Mouse (Mus musculus): ENCODE measurements at regions not wholly inside any gene's neighbourhood (a gene's known extent, or its start where the extent isn't known, plus 50 kb on each side); places are given as distances from the start of the nearest gene placed in this dataset.
"Not testable (repeated sequence)": the region's sequence is repeated elsewhere in the genome, so short reads cannot be mapped to it uniquely, and the experiment has no call there.

- H3K4me1 ChIP-seq, result no peaks in the 10 kb centered on the region
- H3K9ac ChIP-seq, result no peak overlapping the region
- H3K9me3 ChIP-seq, result no peaks in the 10 kb centered on the region
- no peaks in the 10 kb centered on the region for H3K36me3 ChIP-seq (replicated peaks)
- no peaks in the 10 kb centered on the region for H3K27me3 ChIP-seq
- H3K4me2 ChIP-seq, result no peak overlapping the region
- WGBS, result 90% methylated on average over 2 of the region's 2 CpGs
- no peak for ATAC-seq (ENCODE audit: low FRiP score)
- H3K4me3 ChIP-seq (replicated peaks), result no peak overlapping the region
- no peak overlapping the region for H3K27ac ChIP-seq
Measured at GRCm38 (mm10) chr4:29420198-29420792, 607.4 kb downstream of the Epha7 start.

- not testable (repeated sequence) for H3K9me3 ChIP-seq; H3K4me3 ChIP-seq (replicated peaks); H3K4me1 ChIP-seq; H3K9ac ChIP-seq; H3K27ac ChIP-seq; H3K27me3 ChIP-seq; H3K4me2 ChIP-seq; ATAC-seq (ENCODE audit: low FRiP score); H3K36me3 ChIP-seq (replicated peaks)
- WGBS, result 85% methylated on average over 4 of the region's 4 CpGs
Measured at GRCm38 (mm10) chr4:29431493-29431892, 618.6 kb downstream of the Epha7 start.

GRCm38 (mm10) chr4:29463329-29463728 is 650.4 kb downstream of the Epha7 start:
- no peak overlapping the region for H3K4me2 ChIP-seq

GRCm38 (mm10) chr4:29466315-29466714 is 653.4 kb downstream of the Epha7 start:
- WGBS, result 75% methylated on average over 2 of the region's 2 CpGs
- Histone ChIP-seq H3K4me1 (no peaks in the 10 kb centered on the region; the same call in 1 of the 2 replicates), H3K4me3 (replicated peaks) (no peak overlapping the region), H3K27me3 (no peaks in the 10 kb centered on the region), H3K27ac (no peak overlapping the region), H3K9ac (no peak overlapping the region), H3K36me3 (replicated peaks) (no peaks in the 10 kb centered on the region), H3K4me2 (no peak overlapping the region), H3K9me3 (no peaks in the 10 kb centered on the region)
- no peak for ATAC-seq (ENCODE audit: low FRiP score)

More at GRCm38 (mm10) chr4:29463329-29463728, 650.4 kb downstream of the Epha7 start:
- H3K4me3 ChIP-seq (replicated peaks), result no peak overlapping the region
- no peak for ATAC-seq (ENCODE audit: low FRiP score)
- 80% methylated on average over 5 of the region's 5 CpGs for WGBS
- H3K36me3 ChIP-seq (replicated peaks), result no peaks in the 10 kb centered on the region
- no peaks in the 10 kb centered on the region for H3K27me3 ChIP-seq
- no peaks in the 10 kb centered on the region for H3K9me3 ChIP-seq
- no peak overlapping the region for H3K27ac ChIP-seq
- H3K4me1 ChIP-seq, result no peaks in the 10 kb centered on the region; the same call in 1 of the 2 replicates
- H3K9ac ChIP-seq, result no peak overlapping the region

- no peak for ATAC-seq (ENCODE audit: low FRiP score)
- WGBS, result 72% methylated on average over 2 of the region's 2 CpGs
- H3K4me1 ChIP-seq, result no peaks in the 10 kb centered on the region
- H3K4me3 ChIP-seq (replicated peaks), result no peak overlapping the region
- H3K27me3 ChIP-seq, result no peaks in the 10 kb centered on the region
- H3K9ac ChIP-seq, result no peak overlapping the region
- H3K36me3 ChIP-seq (replicated peaks), result no peaks in the 10 kb centered on the region
- H3K4me2 ChIP-seq, result no peak overlapping the region
- no peaks in the 10 kb centered on the region for H3K9me3 ChIP-seq
- H3K27ac ChIP-seq, result no peak overlapping the region
Measured at GRCm38 (mm10) chr4:29480384-29481092, 667.6 kb downstream of the Epha7 start.

- H3K27me3 ChIP-seq, result no peaks in the 10 kb centered on the region
- H3K36me3 ChIP-seq (replicated peaks), result no peaks in the 10 kb centered on the region
- H3K4me1 ChIP-seq, result no peaks in the 10 kb centered on the region
- no peak overlapping the region for H3K4me2 ChIP-seq
- H3K9ac ChIP-seq, result no peak overlapping the region
- 66% methylated on average over 1 of the region's 1 CpGs for WGBS
- no peak overlapping the region for H3K4me3 ChIP-seq (replicated peaks)
- no peaks in the 10 kb centered on the region for H3K9me3 ChIP-seq
- no peak for ATAC-seq (ENCODE audit: low FRiP score)
- H3K27ac ChIP-seq, result no peak overlapping the region
Measured at GRCm38 (mm10) chr4:29481093-29481715, 668.3 kb downstream of the Epha7 start.

- WGBS, result 89% methylated on average over 2 of the region's 2 CpGs
- no peak overlapping the region for H3K4me3 ChIP-seq (replicated peaks)
- ATAC-seq (ENCODE audit: low FRiP score), result no peak
Measured at GRCm38 (mm10) chr4:29482407-29482806, 669.5 kb downstream of the Epha7 start.

GRCm38 (mm10) chr4:29500844-29501243 is 687.9 kb downstream of the Epha7 start:
- no peaks in the 10 kb centered on the region for H3K9me3 ChIP-seq
- H3K9ac ChIP-seq, result no peak overlapping the region
- no peak overlapping the region for H3K4me3 ChIP-seq (replicated peaks)
- no peaks in the 10 kb centered on the region for H3K4me1 ChIP-seq
- H3K27ac ChIP-seq, result no peak overlapping the region
- H3K4me2 ChIP-seq, result no peak overlapping the region
- 82% methylated on average over 1 of the region's 1 CpGs for WGBS
- no peaks in the 10 kb centered on the region for H3K27me3 ChIP-seq
- H3K36me3 ChIP-seq (replicated peaks), result no peaks in the 10 kb centered on the region
- no peak for ATAC-seq (ENCODE audit: low FRiP score)

More at GRCm38 (mm10) chr4:29482407-29482806, 669.5 kb downstream of the Epha7 start:
- Histone ChIP-seq H3K4me1 (no peaks in the 10 kb centered on the region), H3K36me3 (replicated peaks) (no peaks in the 10 kb centered on the region), H3K27me3 (no peaks in the 10 kb centered on the region), H3K9me3 (no peaks in the 10 kb centered on the region), H3K4me2 (no peak overlapping the region), H3K9ac (no peak overlapping the region), H3K27ac (no peak overlapping the region)

- H3K27me3 ChIP-seq, result no peaks in the 10 kb centered on the region
- H3K27ac ChIP-seq, result no peak overlapping the region
- H3K4me1 ChIP-seq, result no peaks in the 10 kb centered on the region
- 63% methylated on average over 4 of the region's 4 CpGs for WGBS
- H3K4me3 ChIP-seq (replicated peaks), result no peak overlapping the region
- H3K36me3 ChIP-seq (replicated peaks), result no peaks in the 10 kb centered on the region
- no peaks in the 10 kb centered on the region for H3K9me3 ChIP-seq
- ATAC-seq (ENCODE audit: low FRiP score), result no peak
- H3K9ac ChIP-seq, result no peak overlapping the region
- H3K4me2 ChIP-seq, result no peak overlapping the region
Measured at GRCm38 (mm10) chr4:29525051-29525450, 712.1 kb downstream of the Epha7 start.

GRCm38 (mm10) chr4:29525769-29526658 is 713.1 kb downstream of the Epha7 start:
- Histone ChIP-seq H3K4me3 (replicated peaks) (no peak overlapping the region), H3K9me3 (no peaks in the 10 kb centered on the region), H3K4me1 (no peaks in the 10 kb centered on the region), H3K27me3 (no peaks in the 10 kb centered on the region), H3K9ac (no peak overlapping the region), H3K27ac (no peak overlapping the region), H3K36me3 (replicated peaks) (no peaks in the 10 kb centered on the region), H3K4me2 (no peak overlapping the region)
- ATAC-seq (ENCODE audit: low FRiP score), result no peak
- 84% methylated on average over 5 of the region's 5 CpGs for WGBS
